Mouse (Mus musculus) lung, postnatal 0 days (tissue): ENCODE measurements at regions not wholly inside any gene's neighbourhood (a gene's known extent, or its start where the extent isn't known, plus 50 kb on each side); places are given as distances from the start of the nearest gene placed in this dataset.

ENCODE experiments used
- ATAC-seq: fragments of 200-750 bp; cut with Nextera tagmentation; 2 replicates; pipeline ENCODE4 v1.8.0; 2017; ENCODE audit warnings: moderate library complexity
- DNase-seq: peaks from one replicate; pipeline ENCODE4 v3.0.0-alpha.2; 2016; ENCODE audit warnings: low spot score
- H3K27ac ChIP-seq: fragments of 300-500 bp; sonication (generic); 2 replicates; pipeline ENCODE4 v1.5.1; 2014; ENCODE audit warnings: antibody characterized with exemption, mild to moderate bottlenecking, low read length, mixed read lengths
- H3K27me3 ChIP-seq: fragments of 300-500 bp; sonication (generic); replicated peaks from 2 replicates; pipeline ENCODE4 v1.6.1; 2014; ENCODE audit warnings: low read length, mixed read lengths; ENCODE audit not compliant: insufficient read depth
- H3K36me3 ChIP-seq: fragments of 300-500 bp; sonication (generic); 2 replicates; pipeline ENCODE4 v1.6.1; 2014; ENCODE audit warnings: low read length, mixed read lengths; ENCODE audit not compliant: insufficient read depth
- H3K4me1 ChIP-seq: fragments of 300-500 bp; sonication (generic); 2 replicates; pipeline ENCODE4 v1.6.1; 2014; ENCODE audit warnings: antibody characterized with exemption, low read depth, low read length, mixed read lengths; ENCODE audit not compliant: insufficient read depth
- H3K4me2 ChIP-seq: fragments of 300-500 bp; sonication (generic); replicated peaks from 2 replicates; pipeline ENCODE4 v1.6.1; 2014; ENCODE audit warnings: low read depth, mild to moderate bottlenecking, low read length, moderate library complexity, mixed read lengths
- H3K4me3 ChIP-seq: fragments of 300-500 bp; sonication (generic); 2 replicates; pipeline ENCODE4 v1.5.1; 2014; ENCODE audit warnings: low read depth, low read length
- H3K9ac ChIP-seq: fragments of 300-500 bp; sonication (generic); replicated peaks from 2 replicates; pipeline ENCODE4 v1.6.1; 2014; ENCODE audit warnings: low read depth, mild to moderate bottlenecking
- H3K9me3 ChIP-seq: fragments of 300-500 bp; sonication (generic); 2 replicates; pipeline ENCODE4 v1.6.1; 2016; ENCODE audit warnings: low read length, mixed read lengths
- CTCF ChIP-seq: IDR thresholded peaks from 2 replicates; pipeline ENCODE4 v1.5.1; 2016; ENCODE audit warnings: antibody characterized with exemption, mild to moderate bottlenecking
- EP300 ChIP-seq: IDR thresholded peaks from 2 replicates; pipeline ENCODE4 v1.6.1; 2016; ENCODE audit warnings: antibody characterized with exemption, mild to moderate bottlenecking, control low read depth
- WGBS: fragments of 180-500 bp; shearing (Covaris S2); extraction: QIAGEN DNeasy Blood & Tissue Kit; methylation state at CpG from one replicate; pipeline ENCODE4 v1.1.7; 2014; 5-methylcytosine and 5-hydroxymethylcytosine counted together

- Histone ChIP-seq H3K4me3 (no peak overlapping the region), H3K4me2 (no peak overlapping the region), H3K36me3 (no peaks in the 10 kb centered on the region), H3K27ac (no peak overlapping the region), H3K9me3 (no peaks in the 10 kb centered on the region), H3K9ac (no peak overlapping the region), H3K4me1 (no peaks in the 10 kb centered on the region), H3K27me3 (no peaks in the 10 kb centered on the region)
- no peak for TF ChIP-seq CTCF
- no peak for TF ChIP-seq EP300
- ATAC-seq (no peak), DNase-seq (no peak)
- WGBS, result 53% methylated on average over 15 of the region's 15 CpGs
These were observed 530.7 kb downstream of the Pdcd6ip start for GRCm38 (mm10) chr9:113177181-113177917.

- no peaks in the 10 kb centered on the region for H3K4me1 ChIP-seq
- 77% methylated on average over 5 of the region's 5 CpGs for WGBS
- no peaks in the 10 kb centered on the region for H3K27me3 ChIP-seq
- DNase-seq (no peak), ATAC-seq (no peak)
- no peak overlapping the region for H3K4me2 ChIP-seq
- no peaks in the 10 kb centered on the region for H3K36me3 ChIP-seq
- H3K9ac ChIP-seq, result no peak overlapping the region
- TF ChIP-seq CTCF (no peak), EP300 (no peak)
- H3K4me3 ChIP-seq, result no peak overlapping the region
- H3K9me3 ChIP-seq, result no peaks in the 10 kb centered on the region
- H3K27ac ChIP-seq, result no peak overlapping the region
These were observed 536.2 kb downstream of the Pdcd6ip start for GRCm38 (mm10) chr9:113171767-113172405.

GRCm38 (mm10) chr9:113162897-113163874 is 544.9 kb downstream of the Pdcd6ip start:
- DNase-seq (no peak), ATAC-seq (no peak)
- no peak overlapping the region for H3K4me2 ChIP-seq
- no peak overlapping the region for H3K4me3 ChIP-seq
- H3K9ac ChIP-seq, result no peak overlapping the region
- TF ChIP-seq CTCF, result no peak
- TF ChIP-seq EP300, result no peak
- H3K27ac ChIP-seq, result no peak overlapping the region
- H3K36me3 ChIP-seq, result no peaks in the 10 kb centered on the region
- 79% methylated on average over 12 of the region's 12 CpGs for WGBS
- H3K9me3 ChIP-seq, result no peaks in the 10 kb centered on the region
- no peaks in the 10 kb centered on the region for H3K4me1 ChIP-seq
- H3K27me3 ChIP-seq, result no peaks in the 10 kb centered on the region

- WGBS, result 88% methylated on average over 2 of the region's 2 CpGs
- no peak overlapping the region for H3K4me2 ChIP-seq
- H3K27ac ChIP-seq, result no peak overlapping the region
- no peaks in the 10 kb centered on the region for H3K4me1 ChIP-seq
- DNase-seq (no peak), ATAC-seq (no peak)
- no peaks in the 10 kb centered on the region for H3K9me3 ChIP-seq
- H3K27me3 ChIP-seq, result no peaks in the 10 kb centered on the region
- H3K36me3 ChIP-seq, result no peaks in the 10 kb centered on the region
- H3K9ac ChIP-seq, result no peak overlapping the region
- no peak for TF ChIP-seq EP300
- TF ChIP-seq CTCF, result no peak
- no peak overlapping the region for H3K4me3 ChIP-seq
These were observed 548.0 kb downstream of the Pdcd6ip start for GRCm38 (mm10) chr9:113160011-113160410.

GRCm38 (mm10) chr9:113158080-113158479 is 550.0 kb downstream of the Pdcd6ip start:
- no peak for TF ChIP-seq EP300
- no peak for TF ChIP-seq CTCF
- ATAC-seq (no peak), DNase-seq (no peak)
- Histone ChIP-seq H3K36me3 (no peaks in the 10 kb centered on the region), H3K4me1 (no peaks in the 10 kb centered on the region), H3K4me2 (no peak overlapping the region), H3K9me3 (no peaks in the 10 kb centered on the region), H3K27me3 (no peaks in the 10 kb centered on the region), H3K27ac (no peak overlapping the region), H3K4me3 (no peak overlapping the region), H3K9ac (no peak overlapping the region)
- 75% methylated on average over 6 of the region's 6 CpGs for WGBS

GRCm38 (mm10) chr9:113157474-113158076 is 550.5 kb downstream of the Pdcd6ip start:
- Histone ChIP-seq H3K9me3 (no peaks in the 10 kb centered on the region), H3K27me3 (no peaks in the 10 kb centered on the region), H3K4me1 (no peaks in the 10 kb centered on the region), H3K27ac (no peak overlapping the region), H3K4me2 (no peak overlapping the region), H3K36me3 (no peaks in the 10 kb centered on the region), H3K9ac (no peak overlapping the region), H3K4me3 (no peak overlapping the region)
- no peak for ATAC-seq
- TF ChIP-seq EP300 (no peak), CTCF (no peak)
- WGBS, result 82% methylated on average over 17 of the region's 17 CpGs
- no peak for DNase-seq
